Mouse (Mus musculus): ENCODE results near the gene Clip1. TPM values are rescaled to one million over a fixed set of nuclear protein-coding genes. Genes with fewer than 3 reads are reported as not detected.

Gene Clip1
- total and polyA plus RNA-seq, 2 experiments from 2014 or later = 73.1 to 77.5 TPM

DNA sequence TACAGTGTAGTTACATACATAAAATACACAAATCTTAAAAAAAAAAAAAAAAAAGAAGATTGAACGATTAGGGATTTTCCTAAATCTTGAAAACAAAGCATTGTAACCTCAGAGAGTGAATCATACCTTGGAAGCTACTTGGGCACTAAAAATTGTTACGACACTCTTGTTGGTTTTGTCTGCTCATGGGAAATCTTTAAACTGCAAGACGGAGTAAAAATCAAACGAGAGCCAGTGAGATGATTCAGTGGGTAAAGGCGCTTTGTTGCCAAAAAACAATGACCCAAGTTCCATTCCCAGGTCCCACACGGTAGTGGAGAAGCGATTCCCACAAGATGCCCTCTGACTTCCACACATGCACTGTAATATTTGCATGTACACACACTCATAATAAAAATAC lies 11.8 kb upstream of the Clip1 start:
- Histone ChIP-seq H3K27me3 (ENCODE audit: insufficient read depth, low read length) (no peaks in the 10 kb centered on the region), H3K9me3 (ENCODE audit: low read length) (no peaks in the 10 kb centered on the region), H3K36me3 (ENCODE audit: insufficient read depth, low read length) (peaks cover 19% of the 10 kb centered on the region), H3K4me3 (ENCODE audit: low read depth, low read length) (no peak overlapping the region), H3K4me1 (ENCODE audit: insufficient read depth, low read length) (no peaks in the 10 kb centered on the region), H3K4me2 (ENCODE audit: low read depth, low read length, poor library complexity, severe bottlenecking) (no peak overlapping the region), H3K9ac (replicated peaks; ENCODE audit: low read length, poor library complexity, severe bottlenecking) (no peak overlapping the region), H3K27ac (ENCODE audit: low read depth, low read length) (no peak overlapping the region)
- TF ChIP-seq CTCF (IDR thresholded peaks at IDR 0.05) = no peak
- DNase-seq (ENCODE audit: low spot score) (no peak), ATAC-seq (ENCODE audit: low FRiP score) (no peak)
- WGBS = 90% methylated on average over 7 of the region's 7 CpGs

DNA sequence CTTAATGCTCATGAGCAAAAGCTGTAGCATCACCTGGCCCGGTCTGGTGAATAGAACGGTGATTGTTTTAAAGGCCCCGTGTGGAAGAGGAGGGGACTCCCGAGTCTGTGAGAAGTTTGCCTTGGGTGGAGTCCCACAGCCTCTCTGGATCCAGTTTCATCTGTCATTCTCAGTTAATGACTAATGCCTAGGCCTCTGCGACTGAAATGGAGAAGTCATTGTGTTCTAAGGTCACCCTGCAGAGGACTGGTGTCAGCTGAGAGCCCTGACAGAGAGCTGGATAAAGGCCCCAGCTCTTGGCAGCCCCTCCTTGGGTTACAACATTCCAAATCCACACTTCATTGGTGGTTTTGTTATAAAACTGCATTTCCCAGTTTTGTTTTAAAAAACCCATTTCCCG lies 10.1 kb upstream of the Clip1 start:
- H3K27ac ChIP-seq (ENCODE audit: low read depth, low read length) = no peak overlapping the region
- H3K9ac ChIP-seq (replicated peaks; ENCODE audit: low read length, poor library complexity, severe bottlenecking) = no peak overlapping the region
- DNase-seq (ENCODE audit: low spot score) = no peak
- no peaks in the 10 kb centered on the region for H3K27me3 ChIP-seq (ENCODE audit: insufficient read depth, low read length)
- no peak overlapping the region for H3K4me3 ChIP-seq (ENCODE audit: low read depth, low read length)
- 0 out of 2 replicates have a peak, but pooled peaks cover 7% of the 10 kb centered on the region for H3K36me3 ChIP-seq (ENCODE audit: insufficient read depth, low read length)
- no peak overlapping the region for H3K4me2 ChIP-seq (ENCODE audit: low read depth, low read length, poor library complexity, severe bottlenecking)
- 69% methylated on average over 6 of the region's 6 CpGs for WGBS
- no peak for TF ChIP-seq CTCF (IDR thresholded peaks at IDR 0.05)
- H3K4me1 ChIP-seq (ENCODE audit: insufficient read depth, low read length) = no peaks in the 10 kb centered on the region
- no peak for ATAC-seq (ENCODE audit: low FRiP score)
- no peaks in the 10 kb centered on the region for H3K9me3 ChIP-seq (ENCODE audit: low read length)

GRCm38 (mm10) chr5:123683377-123684220 lies 819 bp downstream of the Clip1 start:
- H3K4me3 ChIP-seq (ENCODE audit: low read depth, low read length) = peak overlapping the region; percentile 62
- H3K27me3 ChIP-seq (ENCODE audit: insufficient read depth, low read length) = no peaks in the 10 kb centered on the region
- no peaks in the 10 kb centered on the region for H3K36me3 ChIP-seq (ENCODE audit: insufficient read depth, low read length)
- peak overlapping the region; percentile 68 for H3K4me2 ChIP-seq (ENCODE audit: low read depth, low read length, poor library complexity, severe bottlenecking)
- H3K27ac ChIP-seq (ENCODE audit: low read depth, low read length) = peak overlapping the region; percentile 99
- peaks cover 10% of the 10 kb centered on the region for H3K4me1 ChIP-seq (ENCODE audit: insufficient read depth, low read length)
- ATAC-seq (ENCODE audit: low FRiP score) (peak; percentile 50), DNase-seq (ENCODE audit: low spot score) (peak; percentile 38)
- H3K9me3 ChIP-seq (ENCODE audit: low read length) = no peaks in the 10 kb centered on the region
- no peak for TF ChIP-seq CTCF (IDR thresholded peaks at IDR 0.05)
- under 1% methylated on average over 55 of the region's 92 CpGs for WGBS
- peak overlapping the region; percentile 99 for H3K9ac ChIP-seq (replicated peaks; ENCODE audit: low read length, poor library complexity, severe bottlenecking)

DNA sequence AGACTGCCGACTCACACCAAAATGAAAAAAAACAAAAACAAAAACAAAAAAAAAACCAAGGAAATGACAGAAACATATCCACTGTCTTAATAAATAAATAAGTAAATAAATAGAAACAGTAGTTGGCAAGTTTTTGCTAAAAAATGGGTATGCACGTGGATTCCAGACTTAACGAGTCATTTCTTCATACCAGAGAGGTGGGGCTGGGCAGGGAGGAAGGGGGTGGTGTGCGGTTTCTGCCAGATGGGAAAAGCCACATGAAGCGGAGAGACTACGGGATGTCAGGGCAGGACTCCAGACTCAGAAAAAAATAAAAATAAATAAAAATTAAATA lies 1.4 kb downstream of the Clip1 start:
- ATAC-seq (ENCODE audit: low FRiP score) = 0 out of 2 replicates have a peak, but pooled peaks have one; percentile 5

DNA sequence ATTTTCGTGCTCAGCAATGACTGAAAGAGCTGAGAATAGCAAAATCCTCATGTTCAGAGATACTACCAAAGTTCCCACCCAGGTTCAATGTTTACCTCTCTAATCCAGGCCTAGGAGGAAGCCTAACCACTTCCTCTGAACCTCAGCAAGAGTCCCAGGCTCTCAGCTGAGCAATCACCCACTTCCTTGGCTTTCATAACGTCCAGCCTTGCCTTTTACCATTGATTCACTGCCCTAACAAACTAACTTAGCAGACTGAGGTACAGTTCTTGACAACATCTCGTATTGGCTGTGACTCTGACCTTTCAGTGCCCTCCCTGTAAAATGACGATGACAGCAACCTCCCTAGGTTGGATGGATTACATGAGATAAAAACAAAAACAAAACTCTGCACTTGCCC lies 2.0 kb downstream of the Clip1 start:
- no peaks in the 10 kb centered on the region for H3K9me3 ChIP-seq (ENCODE audit: low read length)
- peak overlapping the region; percentile 62 for H3K4me3 ChIP-seq (ENCODE audit: low read depth, low read length)
- H3K4me1 ChIP-seq (ENCODE audit: insufficient read depth, low read length) = peaks cover 10% of the 10 kb centered on the region
- no peak for TF ChIP-seq CTCF (IDR thresholded peaks at IDR 0.05)
- no peak overlapping the region for H3K27ac ChIP-seq (ENCODE audit: low read depth, low read length)
- ATAC-seq (ENCODE audit: low FRiP score) = no peak
- H3K27me3 ChIP-seq (ENCODE audit: insufficient read depth, low read length) = no peaks in the 10 kb centered on the region
- WGBS = 40% methylated on average over 4 of the region's 4 CpGs
- H3K4me2 ChIP-seq (ENCODE audit: low read depth, low read length, poor library complexity, severe bottlenecking) = peak overlapping the region; percentile 68
- no peak overlapping the region for H3K9ac ChIP-seq (replicated peaks; ENCODE audit: low read length, poor library complexity, severe bottlenecking)
- DNase-seq (ENCODE audit: low spot score) = no peak
- H3K36me3 ChIP-seq (ENCODE audit: insufficient read depth, low read length) = no peaks in the 10 kb centered on the region

More for the DNA sequence above, 1.4 kb downstream of the Clip1 start:
- Histone ChIP-seq H3K9me3 (ENCODE audit: low read length) (no peaks in the 10 kb centered on the region), H3K4me1 (ENCODE audit: insufficient read depth, low read length) (peaks cover 10% of the 10 kb centered on the region), H3K36me3 (ENCODE audit: insufficient read depth, low read length) (no peaks in the 10 kb centered on the region), H3K27me3 (ENCODE audit: insufficient read depth, low read length) (no peaks in the 10 kb centered on the region), H3K27ac (ENCODE audit: low read depth, low read length) (peak overlapping the region; percentile 99; the same call in 1 of the 2 replicates), H3K9ac (replicated peaks; ENCODE audit: low read length, poor library complexity, severe bottlenecking) (peak overlapping the region; percentile 99), H3K4me2 (ENCODE audit: low read depth, low read length, poor library complexity, severe bottlenecking) (peak overlapping the region; percentile 68), H3K4me3 (ENCODE audit: low read depth, low read length) (peak overlapping the region; percentile 62)
- WGBS = 2% methylated on average over 6 of the region's 6 CpGs
- no peak for TF ChIP-seq CTCF (IDR thresholded peaks at IDR 0.05)
- peak; percentile 39 for DNase-seq (ENCODE audit: low spot score)

DNA sequence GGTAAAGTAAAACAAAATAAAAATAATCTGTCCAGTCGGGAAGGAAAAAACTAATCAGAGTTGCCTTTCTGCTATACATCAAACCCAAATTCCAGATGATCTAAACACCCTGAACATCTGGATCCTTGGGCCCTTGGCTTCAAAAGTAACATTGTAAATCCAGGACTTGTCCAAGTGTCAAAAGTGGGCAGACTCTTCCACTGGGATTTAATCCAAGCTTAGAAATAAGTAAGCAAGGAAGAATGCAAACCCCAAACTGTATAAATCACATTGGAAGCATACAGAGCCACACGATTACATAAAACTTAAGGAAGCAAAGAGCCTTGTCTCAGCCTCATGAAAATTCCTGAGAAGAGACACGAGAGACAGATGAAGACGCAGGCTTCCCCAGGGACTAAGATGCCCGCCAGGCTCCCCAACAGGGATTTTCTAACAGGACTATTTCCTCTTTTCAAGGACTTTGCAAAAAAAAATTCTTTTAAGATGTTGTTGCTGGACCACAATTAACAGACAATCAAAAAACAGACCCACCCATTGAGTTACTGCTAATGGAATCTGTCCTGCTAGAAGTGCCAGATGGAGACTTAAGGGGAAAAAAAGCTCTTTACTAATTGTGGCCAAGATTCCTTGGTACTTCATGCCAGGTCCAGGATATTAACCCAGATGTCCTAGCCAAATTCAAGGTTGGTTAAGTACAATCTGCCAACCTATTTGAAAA lies 4.7 kb downstream of the Clip1 start:
- H3K9me3 ChIP-seq (ENCODE audit: low read length) = no peaks in the 10 kb centered on the region
- H3K4me3 ChIP-seq (ENCODE audit: low read depth, low read length) = no peak overlapping the region
- no peak overlapping the region for H3K27ac ChIP-seq (ENCODE audit: low read depth, low read length)
- H3K4me1 ChIP-seq (ENCODE audit: insufficient read depth, low read length) = peaks cover 6% of the 10 kb centered on the region
- no peak for TF ChIP-seq CTCF (IDR thresholded peaks at IDR 0.05)
- H3K36me3 ChIP-seq (ENCODE audit: insufficient read depth, low read length) = no peaks in the 10 kb centered on the region
- WGBS = 30% methylated on average over 5 of the region's 5 CpGs
- ATAC-seq (ENCODE audit: low FRiP score) = no peak
- no peak overlapping the region for H3K4me2 ChIP-seq (ENCODE audit: low read depth, low read length, poor library complexity, severe bottlenecking)
- H3K9ac ChIP-seq (replicated peaks; ENCODE audit: low read length, poor library complexity, severe bottlenecking) = no peak overlapping the region
- H3K27me3 ChIP-seq (ENCODE audit: insufficient read depth, low read length) = no peaks in the 10 kb centered on the region
- peak; percentile 69 for DNase-seq (ENCODE audit: low spot score)

Data from midbrain, postnatal 0 days (tissue).